Mouse (Mus musculus) liver, postnatal 0 days (tissue): ENCODE results near the gene Anp32e. TPM values are rescaled to one million over a fixed set of nuclear protein-coding genes. Genes with fewer than 3 reads are reported as not detected.

Experiments
- ATAC-seq: fragments of 200-750 bp; cut with Nextera tagmentation; 2 replicates; pipeline ENCODE4 v1.8.0; 2017; ENCODE audit warnings: mild to moderate bottlenecking, moderate library complexity
- DNase-seq: peaks from one replicate; pipeline ENCODE4 v3.0.0-alpha.2; 2016
- H3K27ac ChIP-seq: fragments of 300-500 bp; sonication (generic); 2 replicates; pipeline ENCODE4 v1.5.1; 2014; ENCODE audit warnings: antibody characterized with exemption, moderate library complexity, mild to moderate bottlenecking, low read depth
- H3K27me3 ChIP-seq: fragments of 300-500 bp; sonication (generic); 2 replicates; pipeline ENCODE4 v1.6.1; 2014; ENCODE audit warnings: low read length, control low read depth, mixed read lengths; ENCODE audit not compliant: insufficient read depth
- H3K36me3 ChIP-seq: fragments of 300-500 bp; sonication (generic); replicated peaks from 2 replicates; pipeline ENCODE4 v1.6.1; 2014; ENCODE audit warnings: mild to moderate bottlenecking, control low read depth, low read length, moderate library complexity, mixed read lengths; ENCODE audit not compliant: insufficient read depth
- H3K4me1 ChIP-seq: fragments of 300-500 bp; sonication (generic); 2 replicates; pipeline ENCODE4 v1.6.1; 2014; ENCODE audit warnings: antibody characterized with exemption, mild to moderate bottlenecking, control low read depth; ENCODE audit not compliant: insufficient read depth
- H3K4me2 ChIP-seq: fragments of 300-500 bp; sonication (generic); 2 replicates; pipeline ENCODE4 v1.6.1; 2014; ENCODE audit warnings: low read depth, mild to moderate bottlenecking, low read length, moderate library complexity, mixed read lengths
- H3K4me3 ChIP-seq: fragments of 300-500 bp; sonication (generic); 2 replicates; pipeline ENCODE4 v1.5.1; 2014; ENCODE audit warnings: low read depth, low read length
- H3K9ac ChIP-seq: fragments of 300-500 bp; sonication (generic); replicated peaks from 2 replicates; pipeline ENCODE4 v1.6.1; 2014; ENCODE audit warnings: mild to moderate bottlenecking, moderate library complexity
- H3K9me3 ChIP-seq: fragments of 300-500 bp; sonication (generic); 2 replicates; pipeline ENCODE4 v1.6.1; 2016; ENCODE audit warnings: mild to moderate bottlenecking, control low read depth, low read length, mixed read lengths
- CTCF ChIP-seq: sonication (generic); IDR thresholded peaks from 2 replicates; pipeline ENCODE4 v1.5.1; 2016; ENCODE audit warnings: antibody characterized with exemption, low read depth
- EP300 ChIP-seq: IDR thresholded peaks from 2 replicates; pipeline ENCODE4 v1.6.1; 2016; ENCODE audit warnings: antibody characterized with exemption, low read depth, mild to moderate bottlenecking
- WGBS: fragments of 180-500 bp; shearing (Covaris S2); extraction: QIAGEN DNeasy Blood & Tissue Kit; methylation state at CpG from one replicate; pipeline ENCODE4 v1.1.7; 2014; ENCODE audit not compliant: insufficient replicate concordance; 5-methylcytosine and 5-hydroxymethylcytosine counted together
- polyA plus RNA-seq: library from polyadenylated mRNA; unstranded; fragments of >200 nt; fragmentation: Nextera tagmentation; extraction: Ambion mirVana; gene quantifications from 2 replicates; pipeline ENCODE4 v1.2.1, GENCODE M21; 2015

Anp32e gene
- polyA plus RNA-seq, 1 experiment from 2014 or later, result 98.4 TPM

GRCm38 (mm10) chr3:95987386-95988110, 58.5 kb downstream of the Anp32e start:
- DNase-seq (peak; percentile 43), ATAC-seq (peak; percentile 26)
- 25% methylated on average over 6 of the region's 6 CpGs for WGBS
- H3K9me3 ChIP-seq, result no peaks in the 10 kb centered on the region
- no peak overlapping the region for H3K4me2 ChIP-seq
- H3K4me1 ChIP-seq, result peaks cover 24% of the 10 kb centered on the region
- H3K27ac ChIP-seq, result peak overlapping the region; percentile 44; the same call in 1 of the 2 replicates
- H3K9ac ChIP-seq, result no peak overlapping the region
- no peak overlapping the region for H3K4me3 ChIP-seq
- TF ChIP-seq EP300 (no peak), CTCF (no peak)
- no peaks in the 10 kb centered on the region for H3K27me3 ChIP-seq
- H3K36me3 ChIP-seq, result peaks cover 28% of the 10 kb centered on the region

- H3K27me3 ChIP-seq, result no peaks in the 10 kb centered on the region
- no peaks in the 10 kb centered on the region for H3K9me3 ChIP-seq
- H3K4me3 ChIP-seq, result no peak overlapping the region
- DNase-seq, result no peak
- peaks cover 24% of the 10 kb centered on the region for H3K4me1 ChIP-seq
- no peak for ATAC-seq
- WGBS, result 96% methylated on average over 1 of the region's 1 CpGs
- H3K27ac ChIP-seq, result peak overlapping the region; percentile 48; the same call in 1 of the 2 replicates
- TF ChIP-seq CTCF (no peak), EP300 (no peak)
- H3K9ac ChIP-seq, result no peak overlapping the region
- H3K4me2 ChIP-seq, result no peak overlapping the region
- peaks cover 28% of the 10 kb centered on the region for H3K36me3 ChIP-seq
Measured at GRCm38 (mm10) chr3:95988138-95988537, 59.1 kb downstream of the Anp32e start.

- peaks cover 24% of the 10 kb centered on the region for H3K4me1 ChIP-seq
- 74% methylated on average over 10 of the region's 10 CpGs for WGBS
- TF ChIP-seq EP300 (no peak), CTCF (no peak)
- no peak overlapping the region for H3K4me3 ChIP-seq
- H3K27ac ChIP-seq, result no peak overlapping the region
- no peaks in the 10 kb centered on the region for H3K27me3 ChIP-seq
- peaks cover 28% of the 10 kb centered on the region for H3K36me3 ChIP-seq
- ATAC-seq, result no peak
- no peak for DNase-seq
- no peaks in the 10 kb centered on the region for H3K9me3 ChIP-seq
- no peak overlapping the region for H3K9ac ChIP-seq
- H3K4me2 ChIP-seq, result no peak overlapping the region
Measured at GRCm38 (mm10) chr3:95988969-95989368, 59.9 kb downstream of the Anp32e start.

GRCm38 (mm10) chr3:95990413-95990941, 61.4 kb downstream of the Anp32e start:
- Histone ChIP-seq H3K4me2 (no peak overlapping the region), H3K27me3 (peaks cover 6% of the 10 kb centered on the region), H3K4me3 (no peak overlapping the region), H3K27ac (peak overlapping the region; percentile 66), H3K4me1 (peaks cover 23% of the 10 kb centered on the region), H3K9ac (no peak overlapping the region), H3K9me3 (no peaks in the 10 kb centered on the region), H3K36me3 (peaks cover 28% of the 10 kb centered on the region)
- DNase-seq, result no peak
- peak; percentile 34; the same call in 1 of the 2 replicates for ATAC-seq
- WGBS, result 49% methylated on average over 12 of the region's 12 CpGs
- TF ChIP-seq CTCF, result no peak
- no peak for TF ChIP-seq EP300

- ATAC-seq (no peak), DNase-seq (no peak)
- TF ChIP-seq CTCF (no peak), EP300 (no peak)
- no peak overlapping the region for H3K4me3 ChIP-seq
- no peak overlapping the region for H3K9ac ChIP-seq
- peak overlapping the region; percentile 98 for H3K4me2 ChIP-seq
- 61% methylated on average over 5 of the region's 5 CpGs for WGBS
- peak overlapping the region; percentile 79 for H3K27ac ChIP-seq
- H3K27me3 ChIP-seq, result peaks cover 7% of the 10 kb centered on the region
- H3K4me1 ChIP-seq, result peaks cover 17% of the 10 kb centered on the region
- H3K36me3 ChIP-seq, result peaks cover 27% of the 10 kb centered on the region
- no peaks in the 10 kb centered on the region for H3K9me3 ChIP-seq
Measured at GRCm38 (mm10) chr3:95992990-95993603, 64.1 kb downstream of the Anp32e start.

- WGBS, result 33% methylated on average over 4 of the region's 4 CpGs
- Histone ChIP-seq H3K27me3 (peaks cover 7% of the 10 kb centered on the region), H3K36me3 (peaks cover 20% of the 10 kb centered on the region), H3K9ac (peak overlapping the region; percentile 33; the same call in 1 of the 2 replicates), H3K4me1 (peaks cover 17% of the 10 kb centered on the region), H3K4me3 (peak overlapping the region; percentile 73), H3K9me3 (no peaks in the 10 kb centered on the region), H3K4me2 (peak overlapping the region; percentile 98), H3K27ac (peak overlapping the region; percentile 79)
- TF ChIP-seq CTCF, result peak; percentile 36
- TF ChIP-seq EP300, result no peak
- peak; percentile 18 for ATAC-seq
- no peak for DNase-seq
Measured at GRCm38 (mm10) chr3:95993881-95994280, 64.8 kb downstream of the Anp32e start.
